ENCODE assay signal across 10 mouse cellular contexts in genomic region chr11:33070520-33070919, GRCm38 (mm10).
DNase-seq lines count a peak whose midpoint lies in the region; ATAC-seq and TF ChIP-seq lines count a peak whose summit lies in the region.
"Had no signal": no experiment of that assay in that cellular context is flagged by ENCODE, and none has a peak within 500 bp of the region (broad histone marks: within the 10 kb centered on the region; RNA-seq: fewer than 3 reads in every experiment).

No protein-coding gene starts in this region.

- no peaks in the 10 kb centered on the region for H3K36me3 ChIP-seq in forebrain, postnatal 0 days (ENCODE audit: insufficient read depth)
- no peaks in the 10 kb centered on the region for H3K36me3 ChIP-seq in midbrain, embryonic 12.5 days
- no peaks in the 10 kb centered on the region for H3K36me3 ChIP-seq in liver, embryonic 11.5 days (ENCODE audit: control insufficient read depth, insufficient read depth, low read length)
- H3K36me3 ChIP-seq in intestine, embryonic 15.5 days: no peaks in the 10 kb centered on the region
- H3K36me3 ChIP-seq: stomach, embryonic 15.5 days had no signal

- no peak for TF ChIP-seq CTCF in gastrocnemius, adult 2 months (IDR thresholded peaks at IDR 0.05)
- TF ChIP-seq CTCF in forebrain, postnatal 0 days (IDR thresholded peaks at IDR 0.05; ENCODE audit: low read depth): no peak

- no peaks in the 10 kb centered on the region for H3K9me3 ChIP-seq in forebrain, postnatal 0 days (ENCODE audit: low read length)
- H3K9me3 ChIP-seq in midbrain, embryonic 12.5 days: no peaks in the 10 kb centered on the region
- H3K9me3 ChIP-seq in liver, embryonic 11.5 days (ENCODE audit: control insufficient read depth, low read length): no peaks in the 10 kb centered on the region
- no peaks in the 10 kb centered on the region for H3K9me3 ChIP-seq in intestine, embryonic 15.5 days
- H3K9me3 ChIP-seq: stomach, embryonic 15.5 days had no signal

- H3K9ac ChIP-seq in forebrain, postnatal 0 days: no peak overlapping the region
- H3K9ac ChIP-seq in midbrain, embryonic 12.5 days (replicated peaks): no peak overlapping the region
- no peak overlapping the region for H3K9ac ChIP-seq in liver, embryonic 11.5 days (ENCODE audit: low read depth, low read length)
- no peak overlapping the region for H3K9ac ChIP-seq in intestine, embryonic 15.5 days
- H3K9ac ChIP-seq: stomach, embryonic 15.5 days had no signal

- H3K4me3 ChIP-seq in gastrocnemius, adult 2 months: no peak overlapping the region
- no peak overlapping the region for H3K4me3 ChIP-seq in forebrain, postnatal 0 days (ENCODE audit: low read depth, low read length)
- no peak overlapping the region for H3K4me3 ChIP-seq in midbrain, embryonic 12.5 days
- H3K4me3 ChIP-seq in liver, embryonic 11.5 days (ENCODE audit: low read depth, low read length): no peak overlapping the region
- H3K4me3 ChIP-seq in intestine, embryonic 15.5 days (replicated peaks): no peak overlapping the region
- H3K4me3 ChIP-seq: left cerebral cortex, adult 2 months; stomach, embryonic 15.5 days had no signal

- intact Hi-C loops in gastrocnemius, adult 2 months (cut with DNase I): no loop called here

- H3K4me1 ChIP-seq in forebrain, postnatal 0 days (ENCODE audit: insufficient read depth): no peaks in the 10 kb centered on the region
- H3K4me1 ChIP-seq in midbrain, embryonic 12.5 days: no peaks in the 10 kb centered on the region; the same call in 1 of the 2 replicates
- no peaks in the 10 kb centered on the region for H3K4me1 ChIP-seq in liver, embryonic 11.5 days (replicated peaks; ENCODE audit: control insufficient read depth, insufficient read depth, low read length)
- H3K4me1 ChIP-seq in intestine, embryonic 15.5 days (replicated peaks): 0 out of 2 replicates have a peak, but pooled peaks cover 4% of the 10 kb centered on the region

- peak; percentile 36 for DNase-seq in gastrocnemius, adult 2 months
- DNase-seq in gastrocnemius, adult 18-20 months (ENCODE audit: low spot score): no peak
- DNase-seq in brain, adult 2 months (ENCODE audit: low read depth, low spot score): peak; percentile 27
- DNase-seq in forebrain, postnatal 0 days: peak; percentile 67
- no peak for DNase-seq in adrenal gland, adult (ENCODE audit: inconsistent age in 2 of 2, low spot score in 1 of 2)
- DNase-seq in liver, embryonic 11.5 days (ENCODE audit: low spot score): no peak

- no peak overlapping the region for H3K4me2 ChIP-seq in forebrain, postnatal 0 days (ENCODE audit: low read depth)
- H3K4me2 ChIP-seq in midbrain, embryonic 12.5 days (replicated peaks): no peak overlapping the region
- no peak overlapping the region for H3K4me2 ChIP-seq in liver, embryonic 11.5 days
- H3K4me2 ChIP-seq in intestine, embryonic 15.5 days (replicated peaks): no peak overlapping the region
- H3K4me2 ChIP-seq: stomach, embryonic 15.5 days had no signal

- WGBS in forebrain, postnatal 0 days: 28% methylated on average over 6 of the region's 6 CpGs
- whole genome bisulfite sequencing in midbrain, embryonic 12.5 days: 46% methylated on average over 6 of the region's 6 CpGs
- WGBS in liver, embryonic 11.5 days: 76% methylated on average over 6 of the region's 6 CpGs
- 78% methylated on average over 6 of the region's 6 CpGs for WGBS in intestine, embryonic 15.5 days

- H3K27me3 ChIP-seq in forebrain, postnatal 0 days (ENCODE audit: insufficient read depth, low read length): no peaks in the 10 kb centered on the region
- H3K27me3 ChIP-seq in midbrain, embryonic 12.5 days: no peaks in the 10 kb centered on the region
- no peaks in the 10 kb centered on the region for H3K27me3 ChIP-seq in liver, embryonic 11.5 days (replicated peaks; ENCODE audit: control insufficient read depth, insufficient read depth, low read length)
- H3K27me3 ChIP-seq in intestine, embryonic 15.5 days (replicated peaks): no peaks in the 10 kb centered on the region
- H3K27me3 ChIP-seq: stomach, embryonic 15.5 days had no signal

- H3K27ac ChIP-seq in gastrocnemius, adult 2 months: no peak overlapping the region
- H3K27ac ChIP-seq in forebrain, postnatal 0 days (ENCODE audit: low read depth, low read length): no peak overlapping the region
- H3K27ac ChIP-seq in midbrain, embryonic 12.5 days (replicated peaks): no peak overlapping the region
- H3K27ac ChIP-seq in liver, embryonic 11.5 days (ENCODE audit: low read depth, low read length): no peak overlapping the region
- no peak overlapping the region for H3K27ac ChIP-seq in intestine, embryonic 15.5 days
- H3K27ac ChIP-seq: left cerebral cortex, adult 2 months; stomach, embryonic 15.5 days had no signal

- peak; percentile 86 for ATAC-seq in forebrain, postnatal 0 days
- ATAC-seq in midbrain, embryonic 12.5 days (ENCODE audit: low FRiP score, low read depth): peak; percentile 65; the same call in 1 of the 2 replicates
- ATAC-seq in liver, embryonic 11.5 days (replicated peaks; ENCODE audit: low FRiP score): no peak
- ATAC-seq in intestine, embryonic 15.5 days: no peak

Comparison
In these comparisons a context has a peak if more than half of its experiments do, and no peak if none do; other contexts are left out.
1. DNase-seq: peak in gastrocnemius, adult 2 months (single experiment), brain, adult 2 months (single experiment) and forebrain, postnatal 0 days (single experiment); none in gastrocnemius, adult 18-20 months (single experiment), adrenal gland, adult (0 of 2) and liver, embryonic 11.5 days (single experiment).
2. ATAC-seq: peak in forebrain, postnatal 0 days (single experiment) and midbrain, embryonic 12.5 days (single experiment); none in liver, embryonic 11.5 days (single experiment) and intestine, embryonic 15.5 days (single experiment).